Comparison of ENCODE assay signal across 17 mouse cellular contexts in genomic region chr12:106464701-106465100, GRCm38 (mm10).
"Had no signal": no experiment of that assay in that cellular context is flagged by ENCODE, and none has a peak within 500 bp of the region (broad histone marks: within the 10 kb centered on the region; RNA-seq: fewer than 3 reads in every experiment).

No protein-coding gene starts in this region.

- DNase-seq: lung, adult 18-20 months; lung, embryonic 14.5 days; lung, postnatal 10 days; lung, postnatal 4 days; midbrain, embryonic 14.5 days; retina, postnatal 1 day; right cerebral cortex, adult 18-20 months; right cerebral cortex, postnatal 25 days; right cerebral cortex, postnatal 4 days; spleen, adult 18-20 months; thymus, adult 18-20 months; thymus, postnatal 14 days; thymus, postnatal 36 days had no signal

- H3K4me2 ChIP-seq: lung, embryonic 14.5 days; midbrain, embryonic 12.5 days; neural tube, embryonic 13.5 days; neural tube, embryonic 15.5 days had no signal

- H3K4me3 ChIP-seq: midbrain, embryonic 12.5 days; myocyte; neural tube, embryonic 13.5 days; neural tube, embryonic 15.5 days had no signal

- H3K27me3 ChIP-seq: neural tube, embryonic 13.5 days; neural tube, embryonic 15.5 days had no signal

- H3K36me3 ChIP-seq: midbrain, embryonic 12.5 days; neural tube, embryonic 13.5 days; neural tube, embryonic 15.5 days had no signal

- H3K27ac ChIP-seq: midbrain, embryonic 12.5 days; neural tube, embryonic 13.5 days; neural tube, embryonic 15.5 days had no signal

- H3K9me3 ChIP-seq: midbrain, embryonic 12.5 days; neural tube, embryonic 13.5 days; neural tube, embryonic 15.5 days had no signal

- H3K9ac ChIP-seq: lung, embryonic 14.5 days; midbrain, embryonic 12.5 days; neural tube, embryonic 13.5 days; neural tube, embryonic 15.5 days had no signal
